Mouse (Mus musculus) urinary bladder, postnatal 36 days (tissue): Measurements from ENCODE around the gene Tlr3.

ENCODE experiments used
- DNase-seq, 2 experiments: peaks; one replicate each; pipeline ENCODE4 v3.0.0; 2022; ENCODE audit warnings: low spot score in 2 of 2, mixed read lengths in 1 of 2

Gene Tlr3

DNA sequence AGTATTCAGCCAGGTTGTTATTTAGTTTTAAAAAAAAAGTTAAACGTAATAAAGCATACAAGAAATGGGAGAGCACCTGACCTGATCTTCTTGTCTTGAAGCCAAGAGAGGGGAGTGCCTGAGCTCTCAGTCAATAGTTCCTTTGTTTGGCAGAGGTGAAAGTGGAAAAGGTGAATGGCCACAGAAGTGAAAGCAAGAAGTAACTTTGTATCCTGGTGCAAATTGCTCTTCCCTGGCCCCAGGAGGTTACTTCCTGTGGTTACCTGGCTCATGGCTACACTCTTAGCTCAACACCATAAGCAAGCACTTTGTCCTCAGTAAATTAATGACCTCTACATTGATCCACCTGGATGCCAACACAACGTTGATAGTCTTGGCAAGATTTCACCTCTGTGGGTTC lies at the start of gene Tlr3:
Gene Tlr3, minus strand, starts transcription at position 199 of the 400 bp plus-strand sequence.
- peak in 1 of 2 experiments; percentile 24 for DNase-seq

DNA sequence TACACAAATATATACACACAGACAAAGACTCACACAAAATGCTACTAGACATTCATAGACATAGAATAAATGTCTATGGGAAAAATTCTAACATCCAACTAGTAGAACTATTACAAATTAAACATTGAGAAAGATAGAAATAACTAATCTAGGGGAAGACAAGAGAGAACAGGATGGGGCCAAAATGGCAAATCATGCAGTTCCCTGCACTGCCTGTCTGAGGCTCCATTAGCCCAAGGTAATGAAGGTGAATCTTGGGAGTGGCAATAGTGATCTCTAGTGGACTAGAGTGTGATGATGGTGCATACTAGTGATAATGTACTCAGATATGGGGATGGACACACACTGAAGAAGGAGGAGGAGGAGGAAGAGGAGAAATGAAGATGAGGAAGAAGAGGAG lies 47.0 kb upstream of the Tlr3 start:
- DNase-seq = no peak

DNA sequence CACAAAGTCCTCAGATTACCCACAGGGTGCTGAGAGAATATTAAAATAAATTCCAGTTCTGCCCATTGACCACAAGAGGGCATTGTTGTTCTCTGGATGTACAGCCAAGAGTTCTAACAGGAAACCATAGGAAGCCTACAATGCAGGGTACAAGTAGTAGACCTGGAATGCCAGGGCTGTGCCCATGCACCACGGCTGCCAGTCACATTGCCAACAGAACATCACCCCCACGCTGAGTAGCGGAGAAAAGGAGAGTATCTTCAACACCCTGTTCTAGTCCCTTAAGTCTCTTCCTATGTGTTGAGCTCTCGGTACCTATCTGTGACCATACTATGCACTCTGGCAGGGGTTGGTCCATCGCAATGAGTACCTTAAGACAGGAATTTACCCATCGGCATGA lies 43.5 kb upstream of the Tlr3 start:
- DNase-seq = peak in 1 of 2 experiments; percentile 28

DNA sequence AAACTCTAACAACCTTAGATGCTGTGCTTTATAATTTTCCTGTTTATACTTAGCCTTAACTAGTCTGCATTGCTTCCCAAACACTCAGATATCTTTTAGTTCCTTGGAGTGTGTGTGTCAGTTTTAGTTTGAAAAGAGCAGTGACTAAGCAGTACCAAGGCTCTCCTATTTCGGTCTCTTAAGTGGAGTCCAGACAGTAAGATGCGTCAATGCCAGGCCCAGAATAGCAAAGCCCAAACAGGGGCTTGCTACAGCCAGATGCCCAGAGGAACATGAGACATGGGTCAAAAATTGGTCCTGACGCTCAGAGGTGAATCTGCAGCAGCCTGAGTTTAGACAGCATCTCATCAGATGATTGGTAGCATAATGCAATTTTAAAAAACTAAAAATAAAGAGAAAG lies 41.2 kb upstream of the Tlr3 start:
- no peak for DNase-seq

DNA sequence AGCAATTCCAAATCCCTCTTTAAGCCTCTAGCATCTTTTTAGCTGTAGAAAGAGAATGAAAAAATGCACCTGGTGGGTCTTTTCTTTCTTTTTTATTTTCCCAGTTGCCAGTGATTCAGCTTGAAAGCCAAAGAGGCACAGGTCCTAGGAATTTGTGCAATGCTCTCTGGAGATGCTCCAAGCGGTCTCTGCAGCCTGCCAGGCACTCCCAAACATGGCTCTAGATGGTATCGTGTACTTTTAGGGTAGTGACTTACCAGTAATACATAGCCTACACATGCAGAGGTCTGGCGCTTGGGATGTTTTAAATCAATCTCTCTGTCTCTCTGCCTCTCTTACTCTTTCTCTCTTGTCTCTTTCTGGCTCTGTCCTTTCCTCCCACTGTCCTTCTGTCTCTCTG lies 38.0 kb upstream of the Tlr3 start:
- peak in 1 of 2 experiments; percentile 38 for DNase-seq

DNA sequence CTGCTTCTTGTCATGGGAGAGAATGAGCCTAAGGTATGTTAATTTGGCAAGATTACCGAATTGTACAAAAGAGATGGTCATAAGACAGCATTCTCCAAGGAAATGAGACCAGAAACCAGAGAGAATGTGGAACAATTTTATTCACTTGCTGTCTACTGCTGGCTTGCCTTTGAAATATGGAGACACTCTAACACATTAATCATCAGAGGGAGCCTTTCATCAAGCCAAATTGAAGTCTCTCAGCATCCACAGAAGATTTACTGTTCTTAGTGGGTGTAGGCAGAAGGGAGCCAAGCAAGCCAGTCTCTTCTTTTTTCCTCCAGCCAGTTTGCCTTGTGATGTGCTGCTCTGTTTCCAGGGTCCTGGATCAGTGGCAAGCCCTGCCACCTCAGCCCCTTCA lies 37.4 kb upstream of the Tlr3 start:
- no peak for DNase-seq

DNA sequence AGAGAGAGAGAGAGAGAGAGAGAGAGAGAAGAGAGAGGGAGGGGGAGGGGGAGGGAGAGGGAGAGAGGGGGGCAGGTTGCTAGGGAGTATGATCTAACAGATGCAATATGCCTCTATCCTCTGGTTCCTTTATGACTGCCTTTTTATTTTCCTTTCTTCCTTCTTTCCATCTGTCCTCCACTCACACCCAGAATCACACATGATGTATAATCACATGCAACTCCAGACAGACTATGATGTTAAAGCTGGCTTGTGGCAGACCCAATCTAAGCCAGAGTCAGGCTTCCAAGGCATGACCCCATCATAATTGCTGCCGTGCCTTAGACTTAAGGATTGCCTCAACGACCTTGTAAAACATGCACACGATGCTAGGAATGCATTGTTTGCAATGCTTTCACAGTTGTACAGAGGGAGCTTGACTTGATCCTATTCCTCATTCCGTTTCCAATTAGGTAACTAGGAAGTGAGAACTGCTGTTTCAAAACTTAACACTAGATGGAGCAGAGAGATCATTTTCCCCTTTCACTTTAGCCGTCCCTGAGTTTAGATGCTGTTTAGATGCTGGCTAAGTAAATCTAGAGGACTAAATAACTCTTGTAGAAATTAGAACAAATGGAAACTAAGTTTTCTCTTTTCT lies 28.1 kb upstream of the Tlr3 start:
- DNase-seq = no peak

DNA sequence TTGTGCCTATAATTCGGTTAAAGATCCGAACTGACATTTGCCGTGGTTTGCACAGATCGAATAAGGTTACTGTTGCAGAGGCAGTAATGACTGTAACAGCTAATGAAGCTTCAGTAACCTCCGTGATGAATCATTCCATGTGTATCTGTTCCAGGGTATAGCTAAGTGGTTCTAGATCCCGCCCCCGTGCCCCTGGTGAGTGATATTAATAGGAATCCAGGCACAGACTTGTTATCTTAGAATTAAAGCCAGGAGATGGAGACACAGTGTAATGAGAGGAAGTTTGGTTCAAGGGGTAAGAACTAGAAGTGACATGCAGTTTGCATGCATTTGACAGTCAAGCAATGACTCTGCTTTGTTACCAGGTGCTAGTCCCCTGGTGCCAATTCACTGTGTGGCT lies 9.3 kb upstream of the Tlr3 start:
- no peak for DNase-seq

DNA sequence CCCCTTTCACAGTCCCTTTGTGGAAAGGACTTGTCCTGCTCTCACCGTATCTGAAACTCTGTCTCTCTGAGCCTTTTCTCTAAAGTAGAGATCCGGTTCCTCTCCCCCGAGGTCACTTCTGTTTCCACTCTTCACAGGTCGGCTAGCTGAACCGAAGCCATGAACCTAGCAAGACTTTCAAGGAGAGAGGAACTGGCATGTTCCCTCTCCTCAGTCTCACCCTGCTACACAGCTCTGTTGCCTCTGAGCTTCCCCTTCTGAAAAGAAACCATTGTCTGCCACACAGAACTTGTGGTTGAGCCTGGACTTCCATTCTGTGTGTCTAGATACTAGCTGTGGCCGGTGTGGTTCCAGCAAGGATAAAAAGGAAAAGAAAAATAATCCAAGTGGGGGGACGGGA lies 4.1 kb upstream of the Tlr3 start:
- DNase-seq = no peak

DNA sequence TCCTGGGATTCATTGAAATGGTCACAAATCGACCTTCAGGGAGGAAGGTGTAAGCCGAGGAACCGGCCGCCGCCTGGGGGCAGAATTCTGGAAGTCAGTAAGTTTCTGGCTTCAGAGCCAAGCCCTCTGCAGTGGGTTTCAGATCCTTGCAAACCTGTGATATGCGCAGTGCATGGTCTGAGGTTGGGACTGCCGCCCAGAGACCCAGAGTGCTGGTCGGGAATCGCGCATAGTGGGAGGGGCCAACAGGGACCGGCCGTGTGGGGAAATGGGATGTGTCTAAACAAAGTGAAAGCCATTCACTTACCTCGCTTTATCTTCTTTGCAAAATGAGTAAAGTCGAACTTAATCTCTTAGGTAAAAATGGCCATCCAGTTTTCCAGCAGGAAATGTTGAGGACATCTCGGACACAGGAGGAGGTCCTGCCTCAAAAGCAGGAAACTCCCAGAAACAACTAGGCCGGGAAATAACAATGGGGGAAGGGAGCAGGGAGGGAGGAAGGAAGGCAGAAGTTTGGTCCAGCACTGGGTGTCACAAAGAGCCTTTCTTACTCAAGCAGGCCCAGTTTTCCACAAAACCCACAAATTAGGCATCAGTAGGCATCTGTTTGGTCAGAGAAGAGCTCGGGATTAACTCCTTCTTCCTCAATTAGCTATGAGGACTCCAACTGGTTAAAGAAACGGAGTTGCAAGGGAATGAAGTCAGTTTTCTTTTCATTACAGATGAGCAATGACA lies 567 bp downstream of the Tlr3 start:
- peak; percentile 61 to 72 for DNase-seq

DNA sequence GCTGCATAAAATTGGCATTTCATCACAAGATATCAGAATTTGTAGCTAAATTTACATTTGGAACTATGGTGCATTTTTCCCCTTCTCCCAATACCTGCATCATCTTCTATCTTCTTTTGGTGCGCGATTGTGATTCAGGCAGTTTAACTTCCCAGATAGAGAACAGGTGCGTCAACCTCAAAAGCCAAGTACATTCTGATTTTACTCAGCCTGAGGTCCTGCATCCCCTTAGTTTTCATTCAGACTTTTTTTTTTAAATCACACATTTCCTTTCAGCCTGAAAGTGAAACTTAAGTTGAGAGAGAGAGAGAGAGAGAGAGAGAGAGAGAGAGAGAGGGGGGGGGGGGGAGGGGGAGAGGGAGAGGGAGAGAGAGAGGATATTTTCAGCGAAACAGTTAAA lies 1.2 kb downstream of the Tlr3 start:
- no peak for DNase-seq

DNA sequence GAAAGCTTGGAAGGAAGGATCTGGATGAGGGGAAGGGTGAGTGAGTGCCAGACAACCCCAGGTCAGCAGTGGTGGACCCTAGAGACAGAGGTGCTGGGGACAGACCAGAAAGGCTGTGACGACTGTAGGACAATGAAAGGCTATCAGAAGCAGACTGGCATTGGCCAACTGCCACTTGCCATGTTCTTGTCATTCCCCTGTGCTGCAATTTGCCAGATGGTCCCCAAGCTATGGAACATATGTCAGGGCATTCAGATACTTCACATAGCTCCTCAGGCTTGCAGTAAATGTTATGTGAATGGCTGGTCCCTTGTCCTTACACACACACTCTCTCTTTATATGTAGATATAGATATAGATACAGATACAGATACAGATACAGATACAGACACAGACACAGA lies 27.6 kb downstream of the Tlr3 start:
- no peak for DNase-seq

DNA sequence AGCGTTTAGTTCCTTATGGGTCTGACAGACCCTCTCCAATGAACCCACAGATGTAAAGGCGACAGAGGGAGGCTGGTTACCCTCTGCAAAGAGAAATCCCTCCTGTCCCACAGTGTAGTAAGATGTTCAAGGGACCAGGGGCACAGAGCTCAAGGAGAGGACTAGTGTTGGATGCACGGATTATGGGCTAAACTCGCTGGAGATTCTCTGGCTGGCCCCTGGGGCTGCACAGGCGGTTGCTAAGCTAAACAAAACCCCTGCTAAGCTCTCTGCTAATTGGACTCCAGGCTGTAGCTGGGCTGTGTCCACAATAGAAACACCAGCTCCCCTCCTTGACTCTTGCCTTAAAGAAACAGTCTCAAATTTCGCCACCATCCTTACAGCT lies 28.9 kb downstream of the Tlr3 start, which contains the start of gene Fam149a:
Gene Fam149a, minus strand, starts transcription at position 329 of the 385 bp plus-strand sequence.
- no peak for DNase-seq

DNA sequence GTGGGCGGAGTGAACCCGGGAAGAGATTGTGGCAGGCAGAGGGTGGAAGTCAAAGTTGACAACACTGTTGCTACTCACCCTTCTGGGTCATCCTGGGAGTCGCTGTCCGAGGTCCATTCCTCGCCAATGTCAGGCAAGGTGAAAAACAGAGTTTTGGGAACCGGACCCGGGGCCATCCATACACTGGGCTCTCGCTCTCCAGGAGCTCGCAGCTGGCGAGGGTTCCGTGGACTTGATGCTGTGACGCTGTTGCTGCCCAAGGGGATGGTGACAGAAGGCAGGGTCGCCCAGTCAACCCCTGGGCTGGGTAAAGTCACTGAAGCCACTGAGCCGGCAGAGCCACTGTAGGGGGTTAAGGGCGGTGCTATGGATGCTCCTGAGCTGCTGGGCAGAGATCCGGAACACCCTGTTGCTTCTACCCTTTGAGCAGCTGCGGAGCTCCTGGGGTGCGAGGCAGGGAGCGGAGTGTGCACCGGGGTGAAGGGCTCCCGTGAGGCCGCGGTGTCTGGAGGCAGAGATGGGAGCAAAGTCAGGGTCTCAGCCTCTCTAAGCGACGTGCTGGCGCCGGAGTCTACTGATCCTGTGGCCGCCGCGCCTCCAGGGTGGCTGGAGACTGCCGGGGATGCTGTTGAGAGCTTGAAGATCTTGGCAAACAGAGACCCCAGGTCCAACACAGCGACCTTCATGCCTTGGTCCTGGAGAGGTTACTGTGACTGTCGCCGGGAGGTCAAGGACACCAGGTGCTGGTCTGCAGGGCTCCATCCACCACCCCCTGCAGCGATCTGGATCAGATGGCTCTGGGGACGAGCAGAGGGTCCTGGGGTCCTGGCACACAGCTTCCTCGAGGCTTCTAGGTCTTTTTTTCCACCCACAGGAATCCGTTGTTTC lies 29.6 kb downstream of the Tlr3 start:
- no peak for DNase-seq

DNA sequence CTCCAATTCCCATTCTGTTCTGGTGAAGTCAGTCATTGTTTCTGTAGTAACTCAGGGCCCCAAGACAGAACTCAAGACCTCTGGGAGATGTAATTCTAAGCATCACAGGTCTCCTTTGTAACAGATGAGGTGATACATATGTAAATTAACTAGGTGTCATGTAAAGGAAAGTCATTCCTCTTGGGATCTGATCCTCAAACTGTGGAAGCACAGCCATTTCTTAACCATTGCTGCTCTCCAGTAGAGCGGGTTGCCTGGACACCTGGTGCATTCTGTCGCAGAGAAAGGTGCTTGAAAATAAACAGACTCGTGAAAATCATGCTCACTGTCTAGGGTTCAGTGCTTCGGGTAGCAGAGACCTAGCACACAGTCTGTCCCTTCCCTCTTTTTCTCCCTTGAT lies 30.3 kb downstream of the Tlr3 start:
- DNase-seq = no peak

DNA sequence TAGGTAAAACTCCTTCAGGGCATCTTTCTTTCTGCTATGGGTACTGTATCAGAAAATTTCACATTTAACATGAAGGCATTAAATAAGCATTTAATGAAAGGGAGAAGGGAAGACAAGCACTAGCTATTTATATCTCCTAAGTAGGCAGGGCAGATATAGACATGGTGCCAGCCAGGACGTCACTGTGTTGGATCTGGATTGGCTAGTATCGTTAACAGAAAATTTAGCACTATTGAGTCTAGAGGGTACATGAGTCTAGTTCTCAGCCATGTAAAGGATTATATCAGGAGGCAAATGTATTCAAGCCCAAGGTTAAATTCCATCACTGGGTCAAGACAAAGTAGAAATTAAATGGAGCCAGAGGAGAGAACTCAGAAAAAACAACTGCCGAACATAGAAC lies 36.8 kb downstream of the Tlr3 start:
- no peak for DNase-seq

DNA sequence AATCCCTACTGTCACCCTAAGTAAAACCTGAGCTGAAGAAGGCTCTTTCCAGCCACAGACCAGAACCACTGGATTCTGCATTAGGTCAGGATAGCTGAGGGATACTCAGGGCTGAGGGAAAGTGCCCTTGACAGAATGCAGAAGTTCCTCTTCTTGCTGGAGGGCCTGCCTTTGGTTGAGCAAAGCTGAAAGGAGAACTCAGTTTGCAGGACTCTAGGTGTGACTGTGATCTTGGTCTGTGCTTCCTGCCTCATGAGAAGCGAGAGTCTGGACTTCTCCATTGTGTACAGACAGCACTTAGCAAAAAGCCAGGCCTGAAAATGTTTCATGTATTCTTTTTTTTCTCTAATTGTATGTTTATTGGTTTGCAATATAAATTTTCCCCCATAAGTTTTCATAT lies 43.7 kb downstream of the Tlr3 start:
- DNase-seq = no peak

DNA sequence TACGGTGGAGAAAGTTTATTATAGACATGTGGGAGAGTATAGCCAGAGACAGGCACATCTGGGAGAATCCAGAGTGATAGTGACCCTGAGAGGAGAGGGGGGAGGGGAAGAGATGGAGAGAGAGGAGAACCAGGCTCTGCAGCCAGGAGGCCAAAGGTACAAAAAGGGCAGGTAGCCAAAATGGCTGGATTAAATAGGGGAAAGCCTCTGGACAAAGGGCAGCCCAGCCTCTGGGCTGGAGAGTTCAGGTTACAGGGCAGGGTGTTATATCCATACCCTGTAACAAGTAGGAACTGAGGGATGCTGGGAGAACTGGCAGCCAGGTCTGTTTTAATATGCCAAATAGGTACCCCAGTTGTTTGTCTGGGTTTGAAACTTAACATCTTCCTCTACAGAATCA lies 47.7 kb downstream of the Tlr3 start:
- DNase-seq = no peak

DNA sequence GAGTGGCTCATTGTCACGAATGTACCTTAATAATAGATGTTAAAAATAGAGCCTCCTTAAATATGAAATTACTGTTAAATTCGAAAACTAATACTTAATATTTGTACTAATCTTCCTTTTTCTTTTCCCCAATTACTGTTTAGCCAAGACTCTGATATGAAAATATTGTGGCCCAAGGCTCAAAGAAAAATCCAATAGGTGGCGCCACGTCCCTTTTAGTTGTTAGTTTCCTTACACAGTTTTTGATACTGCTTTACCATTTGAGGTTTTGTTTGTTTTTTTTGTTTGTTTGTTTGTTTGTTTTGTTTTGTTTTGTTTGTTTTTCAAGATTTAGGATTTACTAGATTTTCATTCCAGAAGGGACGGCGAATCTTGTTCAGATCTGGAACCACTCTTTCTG lies 48.6 kb downstream of the Tlr3 start:
- DNase-seq = no peak

DNA sequence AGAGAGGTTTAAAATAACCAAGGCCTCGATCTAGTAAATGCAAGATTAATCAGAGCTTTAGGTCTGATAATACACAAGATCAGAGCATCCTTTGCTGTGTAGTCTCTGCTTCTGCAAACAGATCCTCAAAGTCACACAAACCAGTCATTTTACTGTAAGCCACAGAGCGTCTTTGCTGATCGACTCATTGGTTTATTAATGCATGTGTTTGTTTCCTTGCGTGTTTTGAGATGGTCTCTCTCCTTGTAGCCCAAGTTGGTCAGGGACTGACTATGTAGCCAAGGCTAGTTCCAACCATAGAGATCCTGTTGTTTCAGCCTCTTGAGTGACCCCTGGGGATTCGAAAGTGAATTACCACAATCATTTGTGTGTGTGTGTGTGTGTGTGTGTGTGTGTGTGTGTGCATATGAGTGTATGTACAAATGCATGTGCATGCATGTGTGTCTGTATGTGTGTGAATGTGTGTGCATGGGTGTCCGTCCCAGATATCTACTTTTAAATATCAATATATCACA lies 51.7 kb downstream of the Tlr3 start:
- DNase-seq = no peak

DNA sequence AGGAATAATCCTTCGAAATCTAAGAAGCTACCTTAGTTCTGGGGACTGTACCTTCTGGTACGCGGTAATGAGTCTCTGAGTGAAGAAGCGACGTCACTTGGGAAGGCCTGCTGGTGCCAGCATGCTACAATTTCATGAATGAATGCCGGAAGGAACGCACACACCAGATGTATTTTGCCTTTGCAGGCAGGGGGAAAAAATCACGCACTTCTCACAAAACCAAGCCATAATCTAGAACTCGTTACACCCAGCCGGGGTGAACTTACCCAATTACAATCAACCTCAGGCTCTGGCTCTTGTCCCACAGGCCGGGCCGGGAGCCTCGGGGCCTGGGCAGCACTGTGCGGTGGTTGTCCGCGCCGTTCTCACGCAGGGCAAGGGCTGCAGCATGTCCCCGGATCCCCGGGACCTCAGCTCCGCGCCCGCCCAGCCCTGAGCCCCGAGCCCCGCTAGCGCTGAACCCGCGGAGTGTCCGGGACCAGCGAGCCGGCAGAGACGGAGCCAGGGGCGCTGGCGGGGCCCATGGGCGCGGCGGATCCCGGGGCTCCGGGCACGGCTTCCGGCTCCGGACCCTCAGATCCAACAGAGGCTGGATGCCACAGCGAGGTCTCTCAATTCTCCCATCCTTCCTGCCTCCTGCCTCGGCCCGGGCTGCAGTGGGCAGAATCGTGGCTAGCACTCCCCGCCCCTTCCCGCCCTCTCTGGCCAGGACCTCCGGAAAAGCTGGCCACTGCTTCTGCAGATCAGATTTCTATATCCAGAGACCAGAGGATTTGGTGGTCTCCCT lies 52.6 kb downstream of the Tlr3 start:
- DNase-seq = peak; percentile 23 to 36

DNA sequence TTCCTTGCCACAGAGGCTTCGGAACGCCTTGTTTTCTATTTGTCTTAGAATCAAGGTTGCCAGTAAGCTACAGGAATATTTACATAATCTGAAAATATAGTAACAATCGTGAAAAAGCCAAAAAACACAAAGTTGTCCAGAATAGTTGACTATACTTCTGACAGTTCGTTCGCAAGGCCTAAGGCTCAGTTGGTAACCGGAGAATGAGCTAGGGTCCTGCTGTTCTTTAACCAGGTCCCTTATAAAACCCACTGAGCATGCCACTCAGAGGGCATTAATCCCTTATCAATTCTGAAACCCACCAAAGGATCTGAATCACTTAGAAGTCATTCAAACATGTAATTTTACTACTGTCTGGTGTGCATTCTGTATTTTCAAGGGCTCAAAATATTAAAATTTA lies 55.1 kb downstream of the Tlr3 start:
- DNase-seq = no peak
